Mouse (Mus musculus): ENCODE data around the gene Rad9b. TPM values are rescaled to one million over a fixed set of nuclear protein-coding genes. Genes with fewer than 3 reads are reported as not detected.
A peak's percentile ranks its signal among the peaks of the same experiment; 100 is the strongest.

The Rad9b gene
- polyA plus RNA-seq, 1 experiment from 2014 or later: 11.3 TPM

- no peak overlapping the region for H3K4me3 ChIP-seq (ENCODE audit: low read depth, low read length)
- H3K9me3 ChIP-seq (ENCODE audit: control insufficient read depth, low read length): no peaks in the 10 kb centered on the region
- peaks cover 5% of the 10 kb centered on the region for H3K4me1 ChIP-seq (replicated peaks; ENCODE audit: control insufficient read depth, insufficient read depth, low read length)
- ATAC-seq (replicated peaks; ENCODE audit: low FRiP score, low TSS enrichment, low read depth) (no peak), DNase-seq (ENCODE audit: low spot score) (no peak)
- H3K27ac ChIP-seq (ENCODE audit: low read depth): no peak overlapping the region
- no peaks in the 10 kb centered on the region for H3K27me3 ChIP-seq (replicated peaks; ENCODE audit: control insufficient read depth, insufficient read depth, low read length)
- H3K9ac ChIP-seq (ENCODE audit: low read length): no peak overlapping the region
- H3K36me3 ChIP-seq (ENCODE audit: control insufficient read depth, insufficient read depth, low read length): peaks cover 40% of the 10 kb centered on the region
- H3K4me2 ChIP-seq (ENCODE audit: low read length): no peak overlapping the region
- 81% methylated on average over 10 of the region's 10 CpGs for WGBS
These were observed 42.8 kb upstream of the Rad9b start for GRCm38 (mm10) chr5:122396791-122397190.

GRCm38 (mm10) chr5:122393887-122394286, 39.9 kb upstream of the Rad9b start:
- no peak overlapping the region for H3K4me2 ChIP-seq (ENCODE audit: low read length)
- H3K4me1 ChIP-seq (replicated peaks; ENCODE audit: control insufficient read depth, insufficient read depth, low read length): peaks cover 5% of the 10 kb centered on the region
- H3K9me3 ChIP-seq (ENCODE audit: control insufficient read depth, low read length): no peaks in the 10 kb centered on the region
- H3K27me3 ChIP-seq (replicated peaks; ENCODE audit: control insufficient read depth, insufficient read depth, low read length): no peaks in the 10 kb centered on the region
- no peak overlapping the region for H3K27ac ChIP-seq (ENCODE audit: low read depth)
- 47% methylated on average over 2 of the region's 2 CpGs for WGBS
- ATAC-seq (replicated peaks; ENCODE audit: low FRiP score, low TSS enrichment, low read depth) (no peak), DNase-seq (ENCODE audit: low spot score) (peak; percentile 86)
- peaks cover 20% of the 10 kb centered on the region for H3K36me3 ChIP-seq (ENCODE audit: control insufficient read depth, insufficient read depth, low read length)
- no peak overlapping the region for H3K9ac ChIP-seq (ENCODE audit: low read length)
- H3K4me3 ChIP-seq (ENCODE audit: low read depth, low read length): no peak overlapping the region

GRCm38 (mm10) chr5:122392227-122393004, 38.4 kb upstream of the Rad9b start:
- H3K4me1 ChIP-seq (replicated peaks; ENCODE audit: control insufficient read depth, insufficient read depth, low read length): peaks cover 5% of the 10 kb centered on the region
- no peaks in the 10 kb centered on the region for H3K9me3 ChIP-seq (ENCODE audit: control insufficient read depth, low read length)
- H3K27me3 ChIP-seq (replicated peaks; ENCODE audit: control insufficient read depth, insufficient read depth, low read length): no peaks in the 10 kb centered on the region
- ATAC-seq (replicated peaks; ENCODE audit: low FRiP score, low TSS enrichment, low read depth): peak; percentile 30; the same call in 1 of the 2 replicates
- 13% methylated on average over 19 of the region's 19 CpGs for WGBS
- peak overlapping the region; percentile 88 for H3K9ac ChIP-seq (ENCODE audit: low read length)
- peak overlapping the region; percentile 87 for H3K4me3 ChIP-seq (ENCODE audit: low read depth, low read length)
- DNase-seq (ENCODE audit: low spot score): peak; percentile 65
- peak overlapping the region; percentile 82 for H3K4me2 ChIP-seq (ENCODE audit: low read length)
- H3K27ac ChIP-seq (ENCODE audit: low read depth): peak overlapping the region; percentile 34; the same call in 1 of the 2 replicates
- peaks cover 7% of the 10 kb centered on the region; the same call in 1 of the 2 replicates for H3K36me3 ChIP-seq (ENCODE audit: control insufficient read depth, insufficient read depth, low read length)

DNA sequence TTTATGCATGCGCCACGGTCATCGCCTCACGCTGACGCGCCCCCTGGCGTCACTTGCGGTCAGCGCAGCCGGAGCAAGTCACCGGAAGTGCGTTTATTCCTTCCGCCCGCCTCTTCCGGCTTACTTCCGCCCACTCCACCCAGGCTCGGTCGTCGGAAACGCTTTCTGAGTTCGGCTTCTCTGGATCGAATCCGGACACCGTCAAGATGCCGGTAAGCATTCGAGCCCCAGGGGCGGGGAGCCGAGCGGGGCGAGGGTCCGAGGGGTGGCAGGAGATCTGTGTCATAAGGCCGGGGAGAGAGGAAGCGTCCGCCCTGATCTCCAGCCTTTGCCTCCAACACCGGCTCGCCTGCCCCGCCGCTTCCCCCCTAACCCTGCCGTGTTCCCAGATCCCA, 37.8 kb upstream of the Rad9b start, which contains the start of gene Arpc3:
Arpc3 (plus strand) TSS at position 93 of the 395 bp plus-strand sequence.
- peak within 1 kb of the TSS; percentile 88 for H3K9ac ChIP-seq (ENCODE audit: low read length)
- H3K4me1 ChIP-seq (replicated peaks; ENCODE audit: control insufficient read depth, insufficient read depth, low read length): peaks cover 5% of the 10 kb centered on the region
- H3K36me3 ChIP-seq (ENCODE audit: control insufficient read depth, insufficient read depth, low read length): 0 out of 2 replicates have a peak, but pooled peaks cover 3% of the 10 kb centered on the region
- no peaks in the 10 kb centered on the region for H3K9me3 ChIP-seq (ENCODE audit: control insufficient read depth, low read length)
- no peaks in the 10 kb centered on the region for H3K27me3 ChIP-seq (replicated peaks; ENCODE audit: control insufficient read depth, insufficient read depth, low read length)
- DNase-seq (ENCODE audit: low spot score): peak; percentile 93
- H3K4me3 ChIP-seq (ENCODE audit: low read depth, low read length): peak within 1 kb of the TSS; percentile 87
- WGBS: under 1% methylated on average over 39 of the region's 39 CpGs
- peak within 1 kb of the TSS; percentile 82 for H3K4me2 ChIP-seq (ENCODE audit: low read length)
- peak within 1 kb of the TSS; percentile 34; the same call in 1 of the 2 replicates for H3K27ac ChIP-seq (ENCODE audit: low read depth)
- peak; percentile 92 for ATAC-seq (replicated peaks; ENCODE audit: low FRiP score, low TSS enrichment, low read depth)

- H3K4me1 ChIP-seq (replicated peaks; ENCODE audit: control insufficient read depth, insufficient read depth, low read length): peaks cover 5% of the 10 kb centered on the region
- ATAC-seq (replicated peaks; ENCODE audit: low FRiP score, low TSS enrichment, low read depth) (0 out of 2 replicates have a peak, but pooled peaks have one; percentile 6), DNase-seq (ENCODE audit: low spot score) (no peak)
- no peak overlapping the region for H3K27ac ChIP-seq (ENCODE audit: low read depth)
- H3K36me3 ChIP-seq (ENCODE audit: control insufficient read depth, insufficient read depth, low read length): no peaks in the 10 kb centered on the region
- H3K9ac ChIP-seq (ENCODE audit: low read length): no peak overlapping the region; the same call in 1 of the 2 replicates
- H3K27me3 ChIP-seq (replicated peaks; ENCODE audit: control insufficient read depth, insufficient read depth, low read length): no peaks in the 10 kb centered on the region
- WGBS: 51% methylated on average over 15 of the region's 16 CpGs
- H3K4me2 ChIP-seq (ENCODE audit: low read length): 0 out of 2 replicates have a peak overlapping the region, but pooled peaks have one; percentile 20
- H3K9me3 ChIP-seq (ENCODE audit: control insufficient read depth, low read length): no peaks in the 10 kb centered on the region
- H3K4me3 ChIP-seq (ENCODE audit: low read depth, low read length): peak overlapping the region; percentile 87
These were observed 37.2 kb upstream of the Rad9b start for GRCm38 (mm10) chr5:122391178-122391785.

DNA sequence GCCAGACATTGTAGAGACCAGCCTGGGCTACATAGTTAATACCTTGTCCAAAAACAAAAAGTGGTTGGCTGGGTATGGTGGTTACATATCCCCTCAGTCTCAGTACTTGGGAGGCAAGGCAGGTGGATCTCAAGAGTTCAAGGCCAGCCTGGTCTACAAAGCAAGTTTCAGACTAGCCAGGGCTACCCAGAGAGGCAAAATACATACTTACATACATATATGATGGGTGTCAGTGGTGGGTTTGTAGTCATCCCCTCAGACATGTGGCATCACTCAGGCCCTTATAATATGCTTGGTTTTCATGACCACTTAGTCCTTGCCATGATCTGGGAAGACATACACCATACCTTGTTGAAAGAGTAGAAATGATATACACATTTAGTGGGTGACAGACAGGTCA, 36.6 kb upstream of the Rad9b start:
- Histone ChIP-seq H3K9me3 (ENCODE audit: control insufficient read depth, low read length) (no peaks in the 10 kb centered on the region), H3K9ac (ENCODE audit: low read length) (no peak overlapping the region), H3K4me2 (ENCODE audit: low read length) (no peak overlapping the region), H3K4me1 (replicated peaks; ENCODE audit: control insufficient read depth, insufficient read depth, low read length) (peaks cover 5% of the 10 kb centered on the region), H3K27me3 (replicated peaks; ENCODE audit: control insufficient read depth, insufficient read depth, low read length) (no peaks in the 10 kb centered on the region), H3K36me3 (ENCODE audit: control insufficient read depth, insufficient read depth, low read length) (no peaks in the 10 kb centered on the region), H3K4me3 (ENCODE audit: low read depth, low read length) (no peak overlapping the region), H3K27ac (ENCODE audit: low read depth) (no peak overlapping the region)
- ATAC-seq (replicated peaks; ENCODE audit: low FRiP score, low TSS enrichment, low read depth) (no peak), DNase-seq (ENCODE audit: low spot score) (no peak)

- no peaks in the 10 kb centered on the region for H3K27me3 ChIP-seq (replicated peaks; ENCODE audit: control insufficient read depth, insufficient read depth, low read length)
- no peaks in the 10 kb centered on the region for H3K36me3 ChIP-seq (ENCODE audit: control insufficient read depth, insufficient read depth, low read length)
- no peak for DNase-seq (ENCODE audit: low spot score)
- H3K4me3 ChIP-seq (ENCODE audit: low read depth, low read length): no peak overlapping the region
- no peak overlapping the region for H3K4me2 ChIP-seq (ENCODE audit: low read length)
- H3K4me1 ChIP-seq (replicated peaks; ENCODE audit: control insufficient read depth, insufficient read depth, low read length): peaks cover 5% of the 10 kb centered on the region
- no peak overlapping the region for H3K27ac ChIP-seq (ENCODE audit: low read depth)
- H3K9me3 ChIP-seq (ENCODE audit: control insufficient read depth, low read length): no peaks in the 10 kb centered on the region
- WGBS: 85% methylated on average over 5 of the region's 5 CpGs
- ATAC-seq (replicated peaks; ENCODE audit: low FRiP score, low TSS enrichment, low read depth): no peak
- H3K9ac ChIP-seq (ENCODE audit: low read length): no peak overlapping the region
These were observed 36.0 kb upstream of the Rad9b start for GRCm38 (mm10) chr5:122390006-122390405.

GRCm38 (mm10) chr5:122379374-122380155, 25.5 kb upstream of the Rad9b start:
- peak; percentile 81 for DNase-seq (ENCODE audit: low spot score)
- Histone ChIP-seq H3K4me2 (ENCODE audit: low read length) (no peak overlapping the region), H3K36me3 (ENCODE audit: control insufficient read depth, insufficient read depth, low read length) (peaks cover 46% of the 10 kb centered on the region), H3K27me3 (replicated peaks; ENCODE audit: control insufficient read depth, insufficient read depth, low read length) (no peaks in the 10 kb centered on the region), H3K4me1 (replicated peaks; ENCODE audit: control insufficient read depth, insufficient read depth, low read length) (no peaks in the 10 kb centered on the region), H3K9me3 (ENCODE audit: control insufficient read depth, low read length) (no peaks in the 10 kb centered on the region), H3K9ac (ENCODE audit: low read length) (no peak overlapping the region), H3K27ac (ENCODE audit: low read depth) (no peak overlapping the region), H3K4me3 (ENCODE audit: low read depth, low read length) (no peak overlapping the region)
- ATAC-seq (replicated peaks; ENCODE audit: low FRiP score, low TSS enrichment, low read depth): peak; percentile 68
- WGBS: 58% methylated on average over 11 of the region's 11 CpGs
